Mouse (Mus musculus): ENCODE results near the gene Nemp1.

Nemp1 gene

GRCm38 (mm10) chr10:127666501-127667268 is at the start of gene Nemp1:
Nemp1 (plus strand) TSS chr10:127666901.
- DNase-seq: peak; percentile 64 to 70

- peak; percentile 54 to 59 for DNase-seq
Observed at GRCm38 (mm10) chr10:127617294-127617693, 49.4 kb upstream of the Nemp1 start.

GRCm38 (mm10) chr10:127618173-127618572 is 48.5 kb upstream of the Nemp1 start:
- DNase-seq: peak in 1 of 2 experiments; percentile 66

GRCm38 (mm10) chr10:127619119-127619721 is 47.5 kb upstream of the Nemp1 start:
- DNase-seq: no peak

GRCm38 (mm10) chr10:127619941-127620405 is 46.7 kb upstream of the Nemp1 start:
- peak in 1 of 2 experiments; percentile 55 for DNase-seq

- DNase-seq: peak; percentile 68 to 70
Observed at GRCm38 (mm10) chr10:127620406-127621190, 46.1 kb upstream of the Nemp1 start, which contains the start of gene Lrp1. Lrp1 (minus strand) TSS chr10:127621148.

GRCm38 (mm10) chr10:127621191-127622056 is 45.3 kb upstream of the Nemp1 start:
- DNase-seq: peak; percentile 97

- DNase-seq: peak; percentile 78 to 81
Observed at GRCm38 (mm10) chr10:127622057-127622392, 44.7 kb upstream of the Nemp1 start.

- DNase-seq: no peak
Observed at GRCm38 (mm10) chr10:127622661-127623060, 44.0 kb upstream of the Nemp1 start.

GRCm38 (mm10) chr10:127623439-127624216 is 43.1 kb upstream of the Nemp1 start:
- DNase-seq: no peak

GRCm38 (mm10) chr10:127626433-127626832 is 40.3 kb upstream of the Nemp1 start:
- DNase-seq: peak; percentile 72 to 85

GRCm38 (mm10) chr10:127631261-127632214 is 35.2 kb upstream of the Nemp1 start:
- no peak for DNase-seq

- DNase-seq: no peak
Observed at GRCm38 (mm10) chr10:127632668-127633271, 33.9 kb upstream of the Nemp1 start.

- no peak for DNase-seq
Observed at GRCm38 (mm10) chr10:127640421-127640820, 26.3 kb upstream of the Nemp1 start.

GRCm38 (mm10) chr10:127641861-127642771 is 24.6 kb upstream of the Nemp1 start:
- DNase-seq: peak; percentile 95 to 97

GRCm38 (mm10) chr10:127642772-127643552 is 23.7 kb upstream of the Nemp1 start, which contains the start of gene Stat6:
Stat6 (plus strand) TSS chr10:127642986.
- peak in 1 of 2 experiments; percentile 37 for DNase-seq

- peak; percentile 40 for DNase-seq
Observed at GRCm38 (mm10) chr10:127643553-127644238, 23.0 kb upstream of the Nemp1 start.

All from cerebellum, postnatal 10 days (tissue).